Mouse (Mus musculus): ENCODE measurements around the gene Itpr3.

GRCm38 (mm10) chr17:27158439-27158838 lies 101.3 kb downstream of the Itpr3 start:
- no peak for TF ChIP-seq GATA1 (IDR thresholded peaks at IDR 0.05; ENCODE audit: borderline replicate concordance, low read length)
- no peak for TF ChIP-seq FLI1 (IDR thresholded peaks at IDR 0.05; ENCODE audit: low read length)
